Mouse (Mus musculus): Measurements from ENCODE around the gene Lgr4. TPM values are rescaled to one million over a fixed set of nuclear protein-coding genes. Genes with fewer than 3 reads are reported as not detected.

The Lgr4 gene
- polyA plus RNA-seq, 1 experiment from 2014 or later, result 4.7 TPM

- Histone ChIP-seq H3K9me3 (replicated peaks; ENCODE audit: control insufficient read depth, low read length) (no peaks in the 10 kb centered on the region), H3K27me3 (replicated peaks; ENCODE audit: control insufficient read depth, insufficient read depth, low read length) (peaks cover 60% of the 10 kb centered on the region), H3K27ac (ENCODE audit: low read depth, low read length) (no peak overlapping the region), H3K9ac (ENCODE audit: low read length) (no peak overlapping the region), H3K4me2 (ENCODE audit: low read length) (no peak overlapping the region), H3K4me3 (ENCODE audit: low read depth, low read length) (no peak overlapping the region), H3K4me1 (ENCODE audit: control insufficient read depth, insufficient read depth, low read length) (peaks cover 6% of the 10 kb centered on the region; the same call in 1 of the 2 replicates), H3K36me3 (ENCODE audit: control insufficient read depth, insufficient read depth, low read length) (no peaks in the 10 kb centered on the region)
- ATAC-seq (peak; percentile 65), DNase-seq (ENCODE audit: low spot score) (peak; percentile 66)
- WGBS, result 23% methylated on average over 11 of the region's 11 CpGs
Measured at GRCm38 (mm10) chr2:109959407-109960075, 42.1 kb downstream of the Lgr4 start.

GRCm38 (mm10) chr2:109960246-109960645 lies 42.8 kb downstream of the Lgr4 start:
- peaks cover 6% of the 10 kb centered on the region; the same call in 1 of the 2 replicates for H3K4me1 ChIP-seq (ENCODE audit: control insufficient read depth, insufficient read depth, low read length)
- H3K9ac ChIP-seq (ENCODE audit: low read length), result no peak overlapping the region
- WGBS, result 5% methylated on average over 3 of the region's 3 CpGs
- H3K27me3 ChIP-seq (replicated peaks; ENCODE audit: control insufficient read depth, insufficient read depth, low read length), result peaks cover 56% of the 10 kb centered on the region
- no peak overlapping the region for H3K27ac ChIP-seq (ENCODE audit: low read depth, low read length)
- no peak overlapping the region for H3K4me2 ChIP-seq (ENCODE audit: low read length)
- peak; percentile 94 for DNase-seq (ENCODE audit: low spot score)
- H3K9me3 ChIP-seq (replicated peaks; ENCODE audit: control insufficient read depth, low read length), result no peaks in the 10 kb centered on the region
- no peak overlapping the region for H3K4me3 ChIP-seq (ENCODE audit: low read depth, low read length)
- H3K36me3 ChIP-seq (ENCODE audit: control insufficient read depth, insufficient read depth, low read length), result no peaks in the 10 kb centered on the region
- ATAC-seq, result peak; percentile 98

- Histone ChIP-seq H3K4me3 (ENCODE audit: low read depth, low read length) (no peak overlapping the region), H3K36me3 (ENCODE audit: control insufficient read depth, insufficient read depth, low read length) (no peaks in the 10 kb centered on the region), H3K9me3 (replicated peaks; ENCODE audit: control insufficient read depth, low read length) (no peaks in the 10 kb centered on the region), H3K27ac (ENCODE audit: low read depth, low read length) (no peak overlapping the region), H3K9ac (ENCODE audit: low read length) (no peak overlapping the region), H3K4me2 (ENCODE audit: low read length) (no peak overlapping the region), H3K4me1 (ENCODE audit: control insufficient read depth, insufficient read depth, low read length) (peaks cover 6% of the 10 kb centered on the region; the same call in 1 of the 2 replicates), H3K27me3 (replicated peaks; ENCODE audit: control insufficient read depth, insufficient read depth, low read length) (peaks cover 54% of the 10 kb centered on the region)
- ATAC-seq, result no peak
- WGBS, result 82% methylated on average over 4 of the region's 4 CpGs
- no peak for DNase-seq (ENCODE audit: low spot score)
Measured at GRCm38 (mm10) chr2:109961174-109961573, 43.7 kb downstream of the Lgr4 start.

- H3K9me3 ChIP-seq (replicated peaks; ENCODE audit: control insufficient read depth, low read length), result no peaks in the 10 kb centered on the region
- H3K9ac ChIP-seq (ENCODE audit: low read length), result no peak overlapping the region
- DNase-seq (ENCODE audit: low spot score), result no peak
- 83% methylated on average over 5 of the region's 5 CpGs for WGBS
- no peak overlapping the region for H3K4me2 ChIP-seq (ENCODE audit: low read length)
- ATAC-seq, result no peak
- no peak overlapping the region for H3K4me3 ChIP-seq (ENCODE audit: low read depth, low read length)
- H3K36me3 ChIP-seq (ENCODE audit: control insufficient read depth, insufficient read depth, low read length), result no peaks in the 10 kb centered on the region
- H3K27me3 ChIP-seq (replicated peaks; ENCODE audit: control insufficient read depth, insufficient read depth, low read length), result peaks cover 33% of the 10 kb centered on the region
- peaks cover 6% of the 10 kb centered on the region; the same call in 1 of the 2 replicates for H3K4me1 ChIP-seq (ENCODE audit: control insufficient read depth, insufficient read depth, low read length)
- no peak overlapping the region for H3K27ac ChIP-seq (ENCODE audit: low read depth, low read length)
Measured at GRCm38 (mm10) chr2:109963591-109964258, 46.3 kb downstream of the Lgr4 start.

GRCm38 (mm10) chr2:109965753-109966420 lies 48.4 kb downstream of the Lgr4 start:
- Histone ChIP-seq H3K9ac (ENCODE audit: low read length) (no peak overlapping the region), H3K9me3 (replicated peaks; ENCODE audit: control insufficient read depth, low read length) (no peaks in the 10 kb centered on the region), H3K4me1 (ENCODE audit: control insufficient read depth, insufficient read depth, low read length) (peaks cover 1% of the 10 kb centered on the region; the same call in 1 of the 2 replicates), H3K27me3 (replicated peaks; ENCODE audit: control insufficient read depth, insufficient read depth, low read length) (peaks cover 27% of the 10 kb centered on the region), H3K27ac (ENCODE audit: low read depth, low read length) (no peak overlapping the region), H3K4me2 (ENCODE audit: low read length) (no peak overlapping the region), H3K4me3 (ENCODE audit: low read depth, low read length) (no peak overlapping the region), H3K36me3 (ENCODE audit: control insufficient read depth, insufficient read depth, low read length) (no peaks in the 10 kb centered on the region)
- ATAC-seq, result no peak
- 84% methylated on average over 9 of the region's 9 CpGs for WGBS
- DNase-seq (ENCODE audit: low spot score), result no peak

- no peak overlapping the region for H3K4me2 ChIP-seq (ENCODE audit: low read length)
- H3K9me3 ChIP-seq (replicated peaks; ENCODE audit: control insufficient read depth, low read length), result no peaks in the 10 kb centered on the region
- H3K4me3 ChIP-seq (ENCODE audit: low read depth, low read length), result no peak overlapping the region
- no peak for DNase-seq (ENCODE audit: low spot score)
- no peak overlapping the region for H3K27ac ChIP-seq (ENCODE audit: low read depth, low read length)
- no peaks in the 10 kb centered on the region for H3K36me3 ChIP-seq (ENCODE audit: control insufficient read depth, insufficient read depth, low read length)
- H3K27me3 ChIP-seq (replicated peaks; ENCODE audit: control insufficient read depth, insufficient read depth, low read length), result peaks cover 27% of the 10 kb centered on the region
- no peak for ATAC-seq
- 94% methylated on average over 4 of the region's 4 CpGs for WGBS
- no peaks in the 10 kb centered on the region for H3K4me1 ChIP-seq (ENCODE audit: control insufficient read depth, insufficient read depth, low read length)
- H3K9ac ChIP-seq (ENCODE audit: low read length), result no peak overlapping the region
Measured at GRCm38 (mm10) chr2:109966863-109967262, 49.4 kb downstream of the Lgr4 start.

GRCm38 (mm10) chr2:109969381-109969780 lies 51.9 kb downstream of the Lgr4 start:
- H3K4me1 ChIP-seq (ENCODE audit: control insufficient read depth, insufficient read depth, low read length), result no peaks in the 10 kb centered on the region
- no peaks in the 10 kb centered on the region for H3K36me3 ChIP-seq (ENCODE audit: control insufficient read depth, insufficient read depth, low read length)
- H3K27ac ChIP-seq (ENCODE audit: low read depth, low read length), result no peak overlapping the region
- ATAC-seq, result no peak
- no peak overlapping the region for H3K4me2 ChIP-seq (ENCODE audit: low read length)
- H3K4me3 ChIP-seq (ENCODE audit: low read depth, low read length), result no peak overlapping the region
- no peaks in the 10 kb centered on the region for H3K9me3 ChIP-seq (replicated peaks; ENCODE audit: control insufficient read depth, low read length)
- WGBS, result 90% methylated on average over 3 of the region's 3 CpGs
- no peak overlapping the region for H3K9ac ChIP-seq (ENCODE audit: low read length)
- H3K27me3 ChIP-seq (replicated peaks; ENCODE audit: control insufficient read depth, insufficient read depth, low read length), result peaks cover 10% of the 10 kb centered on the region
- no peak for DNase-seq (ENCODE audit: low spot score)

- Histone ChIP-seq H3K9ac (ENCODE audit: low read length) (no peak overlapping the region), H3K36me3 (ENCODE audit: control insufficient read depth, insufficient read depth, low read length) (no peaks in the 10 kb centered on the region), H3K4me2 (ENCODE audit: low read length) (no peak overlapping the region), H3K27ac (ENCODE audit: low read depth, low read length) (no peak overlapping the region), H3K27me3 (replicated peaks; ENCODE audit: control insufficient read depth, insufficient read depth, low read length) (peaks cover 6% of the 10 kb centered on the region), H3K4me3 (ENCODE audit: low read depth, low read length) (no peak overlapping the region), H3K4me1 (ENCODE audit: control insufficient read depth, insufficient read depth, low read length) (no peaks in the 10 kb centered on the region), H3K9me3 (replicated peaks; ENCODE audit: control insufficient read depth, low read length) (no peaks in the 10 kb centered on the region)
- ATAC-seq, result no peak
- DNase-seq (ENCODE audit: low spot score), result no peak
- 70% methylated on average over 10 of the region's 10 CpGs for WGBS
Measured at GRCm38 (mm10) chr2:109969926-109970532, 52.6 kb downstream of the Lgr4 start.
